Mouse (Mus musculus): ENCODE measurements around the gene Adamts5. TPM values are rescaled to one million over a fixed set of nuclear protein-coding genes. Genes with fewer than 3 reads are reported as not detected.

The Adamts5 gene
- polyA plus RNA-seq, 1 experiment from 2014 or later: 1.9 TPM

- Histone ChIP-seq H3K4me1 (ENCODE audit: control insufficient read depth, insufficient read depth, low read length) (0 out of 2 replicates have a peak, but pooled peaks cover 2% of the 10 kb centered on the region), H3K27me3 (ENCODE audit: control insufficient read depth, insufficient read depth, low read length) (no peaks in the 10 kb centered on the region), H3K9me3 (ENCODE audit: control insufficient read depth, low read length) (no peaks in the 10 kb centered on the region), H3K4me3 (ENCODE audit: low read depth, low read length) (no peak overlapping the region), H3K27ac (replicated peaks; ENCODE audit: low read depth, low read length) (no peak overlapping the region), H3K4me2 (ENCODE audit: low read depth, severe bottlenecking) (no peak overlapping the region), H3K36me3 (ENCODE audit: control insufficient read depth, insufficient read depth, low read length) (no peaks in the 10 kb centered on the region), H3K9ac (ENCODE audit: low read length) (no peak overlapping the region)
- DNase-seq (ENCODE audit: low spot score) (no peak), ATAC-seq (ENCODE audit: insufficient number of reproducible peaks, low FRiP score, low TSS enrichment, low read depth) (no peak)
- 84% methylated on average over 2 of the region's 2 CpGs for WGBS
Measured at GRCm38 (mm10) chr16:85871971-85872370, 29.7 kb downstream of the Adamts5 start.

DNA sequence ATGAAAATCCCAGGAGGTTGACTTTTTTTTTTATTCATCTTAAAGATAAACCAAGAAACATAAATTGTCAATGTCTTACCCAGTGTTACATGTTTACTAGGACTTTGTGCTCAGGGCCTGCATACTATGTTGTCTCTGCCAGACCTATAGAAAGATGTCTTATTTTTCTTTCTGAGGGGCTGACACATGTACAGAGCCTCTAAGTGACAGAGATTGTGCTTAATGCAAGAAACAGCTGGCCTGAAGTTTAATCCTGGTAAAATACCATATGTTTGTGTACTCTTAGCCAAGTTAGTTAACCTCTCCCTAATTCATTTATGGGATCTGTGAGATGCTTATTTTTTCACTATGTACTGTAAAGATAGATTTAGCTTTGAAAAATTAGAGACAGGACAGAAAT lies 30.4 kb downstream of the Adamts5 start:
- Histone ChIP-seq H3K4me3 (ENCODE audit: low read depth, low read length) (no peak overlapping the region), H3K9ac (ENCODE audit: low read length) (no peak overlapping the region), H3K27me3 (ENCODE audit: control insufficient read depth, insufficient read depth, low read length) (no peaks in the 10 kb centered on the region), H3K27ac (replicated peaks; ENCODE audit: low read depth, low read length) (no peak overlapping the region), H3K4me2 (ENCODE audit: low read depth, severe bottlenecking) (no peak overlapping the region), H3K9me3 (ENCODE audit: control insufficient read depth, low read length) (no peaks in the 10 kb centered on the region), H3K36me3 (ENCODE audit: control insufficient read depth, insufficient read depth, low read length) (no peaks in the 10 kb centered on the region), H3K4me1 (ENCODE audit: control insufficient read depth, insufficient read depth, low read length) (0 out of 2 replicates have a peak, but pooled peaks cover 2% of the 10 kb centered on the region)
- ATAC-seq (ENCODE audit: insufficient number of reproducible peaks, low FRiP score, low TSS enrichment, low read depth): no peak
- no peak for DNase-seq (ENCODE audit: low spot score)

- Histone ChIP-seq H3K27me3 (ENCODE audit: control insufficient read depth, insufficient read depth, low read length) (no peaks in the 10 kb centered on the region), H3K36me3 (ENCODE audit: control insufficient read depth, insufficient read depth, low read length) (no peaks in the 10 kb centered on the region), H3K4me3 (ENCODE audit: low read depth, low read length) (no peak overlapping the region), H3K27ac (replicated peaks; ENCODE audit: low read depth, low read length) (no peak overlapping the region), H3K4me2 (ENCODE audit: low read depth, severe bottlenecking) (no peak overlapping the region), H3K4me1 (ENCODE audit: control insufficient read depth, insufficient read depth, low read length) (0 out of 2 replicates have a peak, but pooled peaks cover 2% of the 10 kb centered on the region), H3K9ac (ENCODE audit: low read length) (no peak overlapping the region), H3K9me3 (ENCODE audit: control insufficient read depth, low read length) (no peaks in the 10 kb centered on the region)
- ATAC-seq (ENCODE audit: insufficient number of reproducible peaks, low FRiP score, low TSS enrichment, low read depth) (no peak), DNase-seq (ENCODE audit: low spot score) (no peak)
- 92% methylated on average over 4 of the region's 4 CpGs for WGBS
Measured at GRCm38 (mm10) chr16:85864691-85865389, 36.8 kb downstream of the Adamts5 start.

- no peak overlapping the region for H3K27ac ChIP-seq (replicated peaks; ENCODE audit: low read depth, low read length)
- no peak for DNase-seq (ENCODE audit: low spot score)
- no peaks in the 10 kb centered on the region for H3K36me3 ChIP-seq (ENCODE audit: control insufficient read depth, insufficient read depth, low read length)
- H3K27me3 ChIP-seq (ENCODE audit: control insufficient read depth, insufficient read depth, low read length): no peaks in the 10 kb centered on the region
- WGBS: 91% methylated on average over 5 of the region's 5 CpGs
- H3K9me3 ChIP-seq (ENCODE audit: control insufficient read depth, low read length): no peaks in the 10 kb centered on the region
- no peak for ATAC-seq (ENCODE audit: insufficient number of reproducible peaks, low FRiP score, low TSS enrichment, low read depth)
- no peak overlapping the region for H3K9ac ChIP-seq (ENCODE audit: low read length)
- H3K4me2 ChIP-seq (ENCODE audit: low read depth, severe bottlenecking): no peak overlapping the region
- no peak overlapping the region for H3K4me3 ChIP-seq (ENCODE audit: low read depth, low read length)
- H3K4me1 ChIP-seq (ENCODE audit: control insufficient read depth, insufficient read depth, low read length): no peaks in the 10 kb centered on the region
Measured at GRCm38 (mm10) chr16:85854505-85854904, 47.1 kb downstream of the Adamts5 start.

- no peak for ATAC-seq (ENCODE audit: insufficient number of reproducible peaks, low FRiP score, low TSS enrichment, low read depth)
- no peaks in the 10 kb centered on the region for H3K27me3 ChIP-seq (ENCODE audit: control insufficient read depth, insufficient read depth, low read length)
- H3K4me3 ChIP-seq (ENCODE audit: low read depth, low read length): no peak overlapping the region
- H3K27ac ChIP-seq (replicated peaks; ENCODE audit: low read depth, low read length): no peak overlapping the region
- no peak overlapping the region for H3K4me2 ChIP-seq (ENCODE audit: low read depth, severe bottlenecking)
- 87% methylated on average over 3 of the region's 3 CpGs for WGBS
- no peaks in the 10 kb centered on the region for H3K9me3 ChIP-seq (ENCODE audit: control insufficient read depth, low read length)
- H3K9ac ChIP-seq (ENCODE audit: low read length): no peak overlapping the region
- no peaks in the 10 kb centered on the region for H3K4me1 ChIP-seq (ENCODE audit: control insufficient read depth, insufficient read depth, low read length)
- DNase-seq (ENCODE audit: low spot score): no peak
- H3K36me3 ChIP-seq (ENCODE audit: control insufficient read depth, insufficient read depth, low read length): no peaks in the 10 kb centered on the region
Measured at GRCm38 (mm10) chr16:85827066-85827465, 74.6 kb downstream of the Adamts5 start.

GRCm38 (mm10) chr16:85822330-85822916 lies 79.2 kb downstream of the Adamts5 start:
- H3K4me1 ChIP-seq (ENCODE audit: control insufficient read depth, insufficient read depth, low read length): no peaks in the 10 kb centered on the region
- H3K4me2 ChIP-seq (ENCODE audit: low read depth, severe bottlenecking): no peak overlapping the region
- H3K9me3 ChIP-seq (ENCODE audit: control insufficient read depth, low read length): no peaks in the 10 kb centered on the region
- no peak overlapping the region for H3K27ac ChIP-seq (replicated peaks; ENCODE audit: low read depth, low read length)
- no peaks in the 10 kb centered on the region for H3K27me3 ChIP-seq (ENCODE audit: control insufficient read depth, insufficient read depth, low read length)
- 84% methylated on average over 5 of the region's 5 CpGs for WGBS
- DNase-seq (ENCODE audit: low spot score) (no peak), ATAC-seq (ENCODE audit: insufficient number of reproducible peaks, low FRiP score, low TSS enrichment, low read depth) (no peak)
- H3K9ac ChIP-seq (ENCODE audit: low read length): no peak overlapping the region
- H3K4me3 ChIP-seq (ENCODE audit: low read depth, low read length): no peak overlapping the region
- no peaks in the 10 kb centered on the region for H3K36me3 ChIP-seq (ENCODE audit: control insufficient read depth, insufficient read depth, low read length)

GRCm38 (mm10) chr16:85819808-85820458 lies 81.7 kb downstream of the Adamts5 start:
- no peak overlapping the region for H3K9ac ChIP-seq (ENCODE audit: low read length)
- ATAC-seq (ENCODE audit: insufficient number of reproducible peaks, low FRiP score, low TSS enrichment, low read depth): no peak

DNA sequence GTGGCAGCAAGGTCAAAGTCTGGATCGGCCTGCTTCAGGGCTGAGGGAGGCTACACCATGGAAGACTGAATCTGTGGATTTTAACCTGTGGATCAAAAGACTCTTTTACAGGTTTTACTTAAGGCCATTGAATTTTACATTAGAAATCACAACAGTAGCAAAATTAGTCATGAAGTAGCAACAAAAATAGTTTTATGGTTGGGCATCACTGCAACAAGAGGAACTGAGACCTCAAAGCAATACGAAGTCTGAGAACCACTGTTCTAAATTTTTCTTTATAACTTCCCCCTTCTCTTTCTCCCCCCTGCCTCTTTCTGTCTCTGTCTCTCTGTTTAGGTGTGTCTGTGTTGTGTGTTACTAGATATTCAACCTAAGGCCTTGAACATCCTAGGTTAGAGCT lies 87.5 kb downstream of the Adamts5 start:
- H3K4me1 ChIP-seq (ENCODE audit: control insufficient read depth, insufficient read depth, low read length): no peaks in the 10 kb centered on the region
- 88% methylated on average over 2 of the region's 2 CpGs for WGBS
- H3K4me2 ChIP-seq (ENCODE audit: low read depth, severe bottlenecking): no peak overlapping the region
- ATAC-seq (ENCODE audit: insufficient number of reproducible peaks, low FRiP score, low TSS enrichment, low read depth) (no peak), DNase-seq (ENCODE audit: low spot score) (no peak)
- H3K4me3 ChIP-seq (ENCODE audit: low read depth, low read length): no peak overlapping the region
- H3K27me3 ChIP-seq (ENCODE audit: control insufficient read depth, insufficient read depth, low read length): no peaks in the 10 kb centered on the region
- H3K27ac ChIP-seq (replicated peaks; ENCODE audit: low read depth, low read length): no peak overlapping the region
- no peaks in the 10 kb centered on the region for H3K36me3 ChIP-seq (ENCODE audit: control insufficient read depth, insufficient read depth, low read length)
- no peaks in the 10 kb centered on the region for H3K9me3 ChIP-seq (ENCODE audit: control insufficient read depth, low read length)
- no peak overlapping the region for H3K9ac ChIP-seq (ENCODE audit: low read length)

More at GRCm38 (mm10) chr16:85819808-85820458, 81.7 kb downstream of the Adamts5 start:
- Histone ChIP-seq H3K27me3 (ENCODE audit: control insufficient read depth, insufficient read depth, low read length) (no peaks in the 10 kb centered on the region), H3K4me3 (ENCODE audit: low read depth, low read length) (no peak overlapping the region), H3K9me3 (ENCODE audit: control insufficient read depth, low read length) (no peaks in the 10 kb centered on the region), H3K4me2 (ENCODE audit: low read depth, severe bottlenecking) (no peak overlapping the region), H3K36me3 (ENCODE audit: control insufficient read depth, insufficient read depth, low read length) (no peaks in the 10 kb centered on the region), H3K4me1 (ENCODE audit: control insufficient read depth, insufficient read depth, low read length) (no peaks in the 10 kb centered on the region), H3K27ac (replicated peaks; ENCODE audit: low read depth, low read length) (no peak overlapping the region)
- DNase-seq (ENCODE audit: low spot score): peak; percentile 19
- WGBS: 53% methylated on average over 5 of the region's 5 CpGs
